In genomic region chr19:55895317-55895716, GRCm38 (mm10) we compare ENCODE assay signal across 8 mouse cellular contexts.
A peak's percentile ranks its signal among the peaks of the same experiment; 100 is the strongest.
DNase-seq lines count a peak whose midpoint lies in the region; ATAC-seq and TF ChIP-seq lines count a peak whose summit lies in the region.

No protein-coding gene starts in this region.

- H3K4me1 ChIP-seq in brown adipose tissue, adult 24 weeks (ENCODE audit: control insufficient read depth, insufficient read depth, insufficient read length, low read length), result peaks cover 11% of the 10 kb centered on the region
- H3K4me1 ChIP-seq in hindbrain, postnatal 0 days (ENCODE audit: insufficient read depth, low read length), result no peaks in the 10 kb centered on the region
- peaks cover 73% of the 10 kb centered on the region for H3K4me1 ChIP-seq in limb, embryonic 13.5 days
- H3K4me1 ChIP-seq in midbrain, embryonic 13.5 days (replicated peaks), result peaks cover 76% of the 10 kb centered on the region
- peaks cover 42% of the 10 kb centered on the region for H3K4me1 ChIP-seq in stomach, embryonic 16.5 days (ENCODE audit: control insufficient read depth, insufficient read depth, low read length)

- 0 out of 2 replicates have a peak overlapping the region, but pooled peaks have one; percentile 3 for H3K9ac ChIP-seq in hindbrain, postnatal 0 days (replicated peaks; ENCODE audit: low read length)
- H3K9ac ChIP-seq in limb, embryonic 13.5 days, result peak overlapping the region; percentile 69
- peak overlapping the region; percentile 87 for H3K9ac ChIP-seq in midbrain, embryonic 13.5 days (replicated peaks)
- H3K9ac ChIP-seq in stomach, embryonic 16.5 days (ENCODE audit: low read length), result peak overlapping the region; percentile 64

- TF ChIP-seq CTCF in gastrocnemius, adult 2 months (IDR thresholded peaks at IDR 0.05), result peak; percentile 84
- TF ChIP-seq CTCF in hindbrain, postnatal 0 days (IDR thresholded peaks at IDR 0.05; ENCODE audit: low read depth), result peak; percentile 54

- DNase-seq in cerebellum, postnatal 25 days, result peak; percentile 37 to 63
- DNase-seq in cerebellum, adult 9-11 months, result no peak
- peak; percentile 81 for DNase-seq in gastrocnemius, adult 2 months
- DNase-seq in hindbrain, postnatal 0 days (ENCODE audit: low spot score), result peak; percentile 79

- H3K4me3 ChIP-seq in brown adipose tissue, adult 24 weeks (ENCODE audit: insufficient read depth, low read depth, low read length), result peak overlapping the region; percentile 40
- H3K4me3 ChIP-seq in gastrocnemius, adult 2 months, result peak overlapping the region; percentile 66
- peak overlapping the region; percentile 30 for H3K4me3 ChIP-seq in hindbrain, postnatal 0 days (ENCODE audit: low read length)
- H3K4me3 ChIP-seq in limb, embryonic 13.5 days, result peak overlapping the region; percentile 39
- H3K4me3 ChIP-seq in midbrain, embryonic 13.5 days (replicated peaks), result peak overlapping the region; percentile 49
- peak overlapping the region; percentile 41 for H3K4me3 ChIP-seq in stomach, embryonic 16.5 days (replicated peaks; ENCODE audit: low read length)

- ATAC-seq in hindbrain, postnatal 0 days, result peak; percentile 85
- ATAC-seq in limb, embryonic 13.5 days (ENCODE audit: low FRiP score, low read depth), result peak; percentile 62; the same call in 1 of the 2 replicates
- peak; percentile 82 for ATAC-seq in midbrain, embryonic 13.5 days
- peak; percentile 60; the same call in 1 of the 2 replicates for ATAC-seq in stomach, embryonic 16.5 days (ENCODE audit: insufficient read depth, low FRiP score)

- no peaks in the 10 kb centered on the region for H3K36me3 ChIP-seq in hindbrain, postnatal 0 days (ENCODE audit: insufficient read depth, low read length)
- no peaks in the 10 kb centered on the region for H3K36me3 ChIP-seq in limb, embryonic 13.5 days
- H3K36me3 ChIP-seq in midbrain, embryonic 13.5 days, result no peaks in the 10 kb centered on the region
- H3K36me3 ChIP-seq in stomach, embryonic 16.5 days (ENCODE audit: control insufficient read depth, insufficient read depth, low read length), result no peaks in the 10 kb centered on the region

- peak overlapping the region; percentile 62 for H3K4me2 ChIP-seq in hindbrain, postnatal 0 days (ENCODE audit: low read depth, low read length)
- peak overlapping the region; percentile 70 for H3K4me2 ChIP-seq in limb, embryonic 13.5 days (replicated peaks)
- peak overlapping the region; percentile 59 for H3K4me2 ChIP-seq in midbrain, embryonic 13.5 days (replicated peaks)
- peak overlapping the region; percentile 79 for H3K4me2 ChIP-seq in stomach, embryonic 16.5 days (ENCODE audit: low read depth, low read length)

- intact Hi-C loops in gastrocnemius, adult 2 months (cut with DNase I), result loop anchor here (2.0 to 5.0 kb wide), 4 partner anchors 153 to 351 kb away; partner anchors contain the start of gene Tcf7l2

- peaks cover 5% of the 10 kb centered on the region; the same call in 1 of the 2 replicates for H3K27me3 ChIP-seq in hindbrain, postnatal 0 days (ENCODE audit: insufficient read depth, low read length)
- H3K27me3 ChIP-seq in limb, embryonic 13.5 days, result peaks cover 17% of the 10 kb centered on the region; the same call in 1 of the 2 replicates
- peaks cover 28% of the 10 kb centered on the region for H3K27me3 ChIP-seq in midbrain, embryonic 13.5 days
- no peaks in the 10 kb centered on the region for H3K27me3 ChIP-seq in stomach, embryonic 16.5 days (ENCODE audit: control insufficient read depth, insufficient read depth, low read length)

- no peaks in the 10 kb centered on the region for H3K9me3 ChIP-seq in hindbrain, postnatal 0 days (ENCODE audit: low read length)
- H3K9me3 ChIP-seq in limb, embryonic 13.5 days, result no peaks in the 10 kb centered on the region
- no peaks in the 10 kb centered on the region for H3K9me3 ChIP-seq in midbrain, embryonic 13.5 days
- no peaks in the 10 kb centered on the region for H3K9me3 ChIP-seq in stomach, embryonic 16.5 days (replicated peaks; ENCODE audit: control insufficient read depth, low read length)

- WGBS in hindbrain, postnatal 0 days, result under 1% methylated on average over 27 of the region's 27 CpGs
- under 1% methylated on average over 27 of the region's 27 CpGs for WGBS in limb, embryonic 13.5 days
- under 1% methylated on average over 27 of the region's 27 CpGs for WGBS in midbrain, embryonic 13.5 days
- WGBS in stomach, embryonic 16.5 days, result 1% methylated on average over 27 of the region's 27 CpGs

- H3K27ac ChIP-seq in brown adipose tissue, adult 24 weeks (replicated peaks; ENCODE audit: low read depth, low read length), result no peak overlapping the region
- peak overlapping the region; percentile 50 for H3K27ac ChIP-seq in gastrocnemius, adult 2 months
- H3K27ac ChIP-seq in hindbrain, postnatal 0 days, result no peak overlapping the region
- peak overlapping the region; percentile 49; the same call in 1 of the 2 replicates for H3K27ac ChIP-seq in limb, embryonic 13.5 days
- H3K27ac ChIP-seq in midbrain, embryonic 13.5 days, result peak overlapping the region; percentile 97
- no peak overlapping the region; the same call in 1 of the 2 replicates for H3K27ac ChIP-seq in stomach, embryonic 16.5 days (ENCODE audit: low read length)

Comparison
In these comparisons a context has a peak if more than half of its experiments do, and no peak if none do; other contexts are left out.
1. H3K27ac ChIP-seq: peak in gastrocnemius, adult 2 months (single experiment), limb, embryonic 13.5 days (single experiment) and midbrain, embryonic 13.5 days (single experiment); none in brown adipose tissue, adult 24 weeks (single experiment), hindbrain, postnatal 0 days (single experiment) and stomach, embryonic 16.5 days (single experiment).
2. H3K9ac ChIP-seq: peak in every context shown above with its lines; median percentile 87 in midbrain, embryonic 13.5 days; 69 in limb, embryonic 13.5 days; 64 in stomach, embryonic 16.5 days; 3 in hindbrain, postnatal 0 days.
3. Peak in every context shown above with its lines, with median percentiles within 50 percentile points of each other: H3K4me3 ChIP-seq, ATAC-seq and H3K4me2 ChIP-seq.